Mouse (Mus musculus) left cerebral cortex, adult 8-10 months (tissue): ENCODE measurements around the gene C530008M17Rik. TPM values are rescaled to one million over a fixed set of nuclear protein-coding genes. Genes with fewer than 3 reads are reported as not detected.

Experiments
- DNase-seq, 2 experiments: peaks; one replicate each; pipeline ENCODE4 v3.0.0; 2022; ENCODE audit warnings: low spot score in 2 of 2
- total RNA-seq, 4 experiments: library from RNA; stranded (reverse); gene quantifications; 2 replicates each; pipeline ENCODE4 v1.2.4; 2022

The C530008M17Rik gene
- total RNA-seq, 4 experiments from 2014 or later, result 48.2 to 53.4 (median 51.1) TPM

- DNase-seq, result no peak
These were observed 8.6 kb downstream of the C530008M17Rik start for GRCm38 (mm10) chr5:76664936-76665335.

DNA sequence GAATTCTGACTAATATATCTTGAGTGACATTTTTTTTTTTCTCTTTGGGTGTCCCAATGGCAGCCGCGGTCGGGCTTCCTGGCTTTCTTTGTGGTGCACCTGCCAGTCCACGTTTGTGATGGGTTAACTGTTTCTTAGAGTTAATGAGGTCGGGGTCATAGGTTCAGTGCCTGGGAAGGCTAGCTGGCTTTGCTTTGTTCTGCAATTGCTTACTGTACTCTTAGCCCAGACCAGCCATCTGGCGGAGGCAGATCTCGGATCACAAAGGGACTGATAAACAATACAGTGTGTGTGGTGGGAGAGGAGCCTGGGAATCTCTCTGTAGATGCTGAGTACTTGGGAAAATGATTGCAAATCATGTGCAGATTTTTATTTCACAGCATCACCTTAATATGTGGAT is 9.1 kb downstream of the C530008M17Rik start:
- no peak for DNase-seq

DNA sequence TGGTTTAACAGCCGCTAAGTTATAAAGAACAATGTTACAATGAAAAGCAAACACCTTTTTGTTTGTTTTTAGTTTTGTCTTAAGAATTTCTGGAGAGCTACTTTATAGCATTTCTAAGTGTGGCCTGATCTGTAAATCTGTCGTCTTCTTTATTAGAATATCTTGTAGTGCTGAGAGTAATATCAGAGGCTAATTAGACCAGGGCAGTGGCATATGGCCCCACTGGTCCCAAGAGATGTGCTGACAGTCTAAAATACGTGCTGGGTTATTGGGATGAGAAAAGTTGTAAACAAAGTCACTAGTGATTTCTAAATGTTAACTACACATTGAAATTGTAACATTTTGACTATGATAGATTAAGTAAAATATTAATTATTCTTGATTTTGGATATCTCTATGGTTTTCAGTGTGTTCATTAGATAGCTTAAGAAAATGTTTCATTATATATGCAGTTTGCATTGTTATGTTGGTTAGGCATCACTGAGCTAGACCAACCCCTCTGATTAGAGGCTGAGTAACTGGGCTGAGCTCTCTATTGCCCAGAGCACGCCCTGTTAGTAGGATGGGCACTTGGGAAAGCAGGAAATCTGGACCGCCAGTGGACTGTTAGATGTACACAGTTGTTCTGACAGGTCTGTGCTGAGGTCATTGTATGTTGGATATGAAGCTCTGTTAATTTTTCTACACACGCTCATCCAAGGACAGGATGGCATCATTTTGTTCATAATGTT is 9.9 kb downstream of the C530008M17Rik start:
- no peak for DNase-seq

GRCm38 (mm10) chr5:76668118-76668517 is 11.8 kb downstream of the C530008M17Rik start:
- no peak for DNase-seq

- DNase-seq, result no peak
These were observed 12.2 kb downstream of the C530008M17Rik start for GRCm38 (mm10) chr5:76668547-76668946.

DNA sequence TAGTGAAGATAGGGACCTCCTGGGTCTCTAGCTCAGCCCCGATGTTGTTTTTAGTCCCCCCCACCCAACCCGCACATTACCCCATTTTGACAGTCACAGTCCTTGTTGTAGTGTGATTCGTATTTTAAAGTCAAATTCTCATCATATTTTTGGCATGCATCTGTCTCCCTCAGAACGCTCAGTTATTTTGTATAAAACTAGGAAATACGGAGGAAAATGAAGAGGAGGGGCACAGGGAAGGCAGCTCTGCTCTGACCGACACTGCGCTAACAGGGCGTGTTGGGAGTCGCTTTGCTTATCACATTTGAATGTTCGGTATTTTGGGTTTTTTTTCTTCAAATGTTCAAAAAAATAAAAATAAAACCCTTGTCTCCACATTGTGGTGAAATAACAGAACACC is 13.9 kb downstream of the C530008M17Rik start:
- DNase-seq, result no peak

GRCm38 (mm10) chr5:76674022-76674653 is 17.8 kb downstream of the C530008M17Rik start:
- DNase-seq, result no peak

GRCm38 (mm10) chr5:76675369-76675768 is 19.1 kb downstream of the C530008M17Rik start:
- DNase-seq, result no peak

DNA sequence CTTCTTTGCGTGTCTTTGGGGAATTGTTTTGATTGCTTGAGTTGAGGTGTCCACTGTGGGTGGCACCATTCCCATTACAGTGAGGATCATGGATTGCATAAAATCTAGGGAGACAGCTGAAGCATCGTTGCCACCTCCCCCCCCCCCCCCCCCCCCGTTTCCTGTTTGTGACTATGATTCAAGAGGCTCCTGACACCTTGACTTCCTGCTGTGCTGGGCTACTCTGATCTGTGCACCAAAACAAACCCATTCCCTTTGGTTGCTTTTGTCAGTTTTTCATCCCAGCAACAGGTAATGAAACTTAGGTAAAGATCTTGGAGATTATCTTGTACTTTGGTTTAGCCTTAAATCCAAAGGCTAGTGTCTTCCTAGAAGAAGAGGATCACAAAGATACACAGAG is 24.6 kb downstream of the C530008M17Rik start:
- no peak for DNase-seq

DNA sequence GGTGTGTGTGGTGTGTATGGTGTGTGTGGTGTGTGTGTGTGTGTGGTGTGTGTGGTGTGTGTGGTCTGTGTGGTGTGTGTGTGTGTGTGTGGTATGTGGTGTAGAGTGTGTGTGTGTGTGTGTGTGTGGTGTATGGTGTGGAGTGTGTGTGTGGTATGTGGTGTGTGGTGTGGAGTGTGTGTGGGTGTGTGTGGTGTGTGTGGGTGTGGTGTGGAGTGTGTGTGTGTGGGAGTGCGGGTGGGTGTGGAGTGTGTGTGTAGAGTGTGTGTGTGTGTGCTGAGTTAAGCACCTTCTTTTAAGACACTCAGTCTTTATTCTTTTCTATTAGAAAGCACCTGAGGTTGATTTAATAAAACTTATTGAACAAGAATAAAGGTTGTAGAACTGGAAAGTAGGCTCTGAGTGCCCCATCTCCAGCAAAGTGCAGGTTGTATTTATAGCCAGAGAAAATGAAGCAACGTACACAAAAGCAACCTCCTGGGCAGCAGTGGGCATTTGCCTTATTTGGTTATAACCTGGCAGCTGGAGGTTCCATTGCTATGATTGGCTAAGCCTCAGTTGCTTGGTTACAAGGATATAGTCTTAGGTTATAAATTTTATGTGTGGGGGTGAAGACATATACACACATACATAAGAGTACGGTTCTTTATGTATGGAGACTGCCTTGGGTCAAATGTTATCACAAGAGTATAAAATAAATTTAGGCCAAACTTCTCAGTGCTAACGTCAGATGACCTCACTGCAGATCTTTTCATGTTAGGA is 25.8 kb downstream of the C530008M17Rik start:
- no peak for DNase-seq

- no peak for DNase-seq
These were observed 27.1 kb downstream of the C530008M17Rik start for GRCm38 (mm10) chr5:76683455-76683854.

DNA sequence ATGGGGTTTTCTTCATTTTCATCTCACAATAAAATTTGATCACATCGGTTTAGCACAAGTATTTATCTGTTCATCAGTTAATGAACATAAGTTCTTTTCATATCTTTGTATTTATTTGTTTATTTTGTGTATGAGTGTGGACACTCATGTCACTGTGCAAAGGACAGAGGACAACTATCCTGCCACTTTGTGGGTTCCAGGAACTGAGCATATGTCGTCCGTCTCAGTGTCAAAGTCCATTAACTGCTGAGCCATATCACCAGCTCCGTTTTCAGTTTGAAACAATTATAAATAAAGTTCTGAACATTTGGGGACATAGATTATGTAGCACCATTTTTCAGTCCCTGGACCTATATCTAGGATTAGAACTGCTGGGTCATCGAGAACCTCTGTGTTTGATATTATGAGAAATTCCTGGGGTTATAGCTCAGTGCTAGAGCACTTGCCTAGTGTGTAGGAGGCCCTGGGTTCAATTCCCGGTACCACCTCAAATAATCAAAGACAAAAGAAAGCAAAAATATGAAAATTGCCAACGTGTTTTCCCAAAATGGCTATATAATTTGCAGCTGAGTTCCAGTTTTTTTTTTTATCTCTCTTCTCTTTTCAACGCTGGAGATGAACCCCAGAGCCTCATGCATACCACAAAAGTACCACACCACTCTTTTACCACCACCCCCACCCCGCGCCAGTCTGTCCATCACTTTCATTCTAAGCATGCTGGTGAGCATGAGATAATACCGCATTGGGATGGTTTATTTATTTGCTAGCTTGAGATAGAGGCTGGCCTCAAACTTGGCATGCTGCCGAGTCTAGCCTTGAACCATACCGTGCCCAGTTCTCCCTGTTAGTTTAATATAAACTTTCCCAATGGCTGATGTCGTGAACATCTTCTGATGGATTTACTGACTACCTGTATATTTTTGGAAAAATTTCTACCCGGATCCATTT is 28.6 kb downstream of the C530008M17Rik start:
- no peak for DNase-seq

- no peak for DNase-seq
These were observed 31.8 kb downstream of the C530008M17Rik start for GRCm38 (mm10) chr5:76687961-76688600.

DNA sequence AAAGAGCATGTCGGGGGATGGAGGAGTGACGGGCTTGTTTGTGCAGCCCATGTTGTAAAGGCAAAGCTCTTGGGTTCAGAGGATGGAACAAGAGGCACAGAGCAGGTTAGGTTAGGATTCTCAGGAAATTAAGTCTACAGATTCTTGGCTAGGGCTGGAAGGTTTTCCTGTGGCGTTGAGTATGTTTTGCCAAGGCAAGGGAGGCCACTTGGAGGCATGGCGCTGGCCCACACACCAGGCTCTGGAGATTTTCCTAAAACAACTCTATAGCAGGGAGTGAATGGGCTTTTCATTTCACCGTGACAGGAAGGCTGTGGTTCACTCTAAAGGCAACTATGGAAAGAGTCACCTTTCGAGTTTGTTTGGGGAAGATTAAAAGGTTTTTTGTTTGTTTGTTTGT is 32.3 kb downstream of the C530008M17Rik start:
- no peak for DNase-seq

GRCm38 (mm10) chr5:76690177-76690593 is 33.9 kb downstream of the C530008M17Rik start:
- no peak for DNase-seq

- DNase-seq, result no peak
These were observed 34.9 kb downstream of the C530008M17Rik start for GRCm38 (mm10) chr5:76691251-76691650.

GRCm38 (mm10) chr5:76691706-76692424 is 35.6 kb downstream of the C530008M17Rik start:
- no peak for DNase-seq

DNA sequence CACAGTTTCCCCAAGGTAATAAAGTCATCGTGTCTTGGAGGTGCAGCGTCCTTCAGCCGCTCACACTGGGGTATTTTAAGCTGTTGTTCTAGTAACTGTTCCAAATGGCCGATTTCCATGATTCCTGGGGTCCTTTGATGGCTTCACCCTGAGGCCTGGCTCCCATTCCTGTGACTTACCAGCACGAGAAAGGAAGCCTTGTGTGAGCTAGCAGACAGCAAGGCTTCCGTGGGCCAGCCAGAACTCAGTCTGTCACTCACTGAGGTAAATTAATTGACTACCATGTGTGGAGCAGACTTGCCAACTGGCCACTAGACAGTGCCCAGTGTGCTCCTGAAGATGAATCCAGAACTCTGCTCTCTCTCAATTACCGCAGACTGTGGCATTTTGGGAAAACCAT is 41.2 kb downstream of the C530008M17Rik start:
- DNase-seq, result no peak

DNA sequence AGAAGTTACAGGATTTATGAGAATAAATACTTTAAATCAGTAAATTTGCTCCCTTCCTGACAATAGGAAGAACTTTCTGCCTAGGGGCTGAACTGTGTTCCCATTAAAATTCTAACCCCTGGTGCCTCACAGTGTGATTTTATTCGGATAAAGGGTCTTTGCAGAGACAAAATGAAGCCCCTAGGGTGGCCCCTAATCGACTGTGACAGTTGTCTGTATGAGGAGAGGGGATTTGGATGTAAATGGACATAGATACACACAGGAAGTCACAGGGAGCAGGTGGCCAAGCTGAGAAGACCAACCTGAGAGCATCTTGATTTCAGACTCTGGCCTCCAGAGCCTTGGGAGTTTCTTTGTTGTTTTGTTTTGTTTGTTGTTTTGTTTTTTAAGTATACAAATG is 41.9 kb downstream of the C530008M17Rik start:
- no peak for DNase-seq
